Comparison of ENCODE assay signal across 27 mouse cellular contexts in the genomic region with DNA sequence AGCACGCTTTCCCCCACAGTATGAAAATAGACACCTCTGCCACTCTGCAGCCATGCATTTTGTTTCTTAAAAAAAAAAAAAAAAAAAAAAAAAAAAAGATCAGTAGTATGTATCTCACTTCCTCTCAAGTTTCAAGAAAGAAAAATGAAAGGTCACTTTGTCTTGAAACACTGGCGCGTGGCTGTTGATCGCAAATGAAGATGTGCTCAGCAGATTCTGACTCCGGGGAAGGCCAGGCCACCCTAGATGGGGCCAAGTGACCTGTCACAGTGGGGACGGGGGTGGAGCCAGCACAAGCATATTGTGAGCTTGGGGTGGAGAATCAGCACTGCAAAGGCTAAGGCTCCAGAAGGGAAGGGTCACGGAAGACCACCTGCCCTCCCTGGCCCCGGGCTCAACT. TPM values are rescaled to one million over a fixed set of nuclear protein-coding genes. Genes with fewer than 3 reads are reported as not detected.
A peak's percentile ranks its signal among the peaks of the same experiment; 100 is the strongest.
DNase-seq lines count a peak whose midpoint lies in the region; ATAC-seq and TF ChIP-seq lines count a peak whose summit lies in the region.
"Had no signal": no experiment of that assay in that cellular context is flagged by ENCODE, and none has a peak within 500 bp of the region (broad histone marks: within the 10 kb centered on the region; RNA-seq: fewer than 3 reads in every experiment).

No protein-coding gene starts in this region.

- DNase-seq in liver, embryonic 11.5 days (ENCODE audit: low spot score) = peak; percentile 31
- no peak for DNase-seq in liver
- DNase-seq in testis, postnatal 10 days (ENCODE audit: low spot score) = peak; percentile 52
- no peak for DNase-seq in testis, postnatal 14 days (ENCODE audit: low spot score)
- DNase-seq in ES-E14 (ENCODE audit: low read depth, low spot score) = no peak
- peak; percentile 53 for DNase-seq in induced T-regulatory cell, adult 2 months (ENCODE audit: low read depth)
- no peak for DNase-seq in thymus, adult 2 months
- no peak for DNase-seq in heart, adult 11 months
- DNase-seq: adrenal gland, adult 2 months; adrenal gland, postnatal 36 days; B cell, adult 2 months; cerebellum, adult 18-20 months; heart, postnatal 14 days; kidney, adult 9 months; kidney, postnatal 14 days; layer of hippocampus, adult 9-11 months; lung, adult 2 months; lung, postnatal 10 days; midbrain, embryonic 14.5 days; thymus, adult 18-20 months; thymus, postnatal 4 days had no signal

- no peak overlapping the region for H3K9ac ChIP-seq in liver, embryonic 11.5 days (ENCODE audit: low read depth, low read length)
- no peak overlapping the region for H3K9ac ChIP-seq in ES-E14 (ENCODE audit: insufficient read depth, low read depth, low read length, poor library complexity, severe bottlenecking)
- H3K9ac ChIP-seq: hindbrain, embryonic 15.5 days; stomach, embryonic 15.5 days had no signal

- H3K27me3 ChIP-seq in liver, embryonic 11.5 days (replicated peaks; ENCODE audit: control insufficient read depth, insufficient read depth, low read length) = no peaks in the 10 kb centered on the region
- no peaks in the 10 kb centered on the region for H3K27me3 ChIP-seq in thymus, adult 2 months (ENCODE audit: control insufficient read depth, insufficient read depth, low read length)
- H3K27me3 ChIP-seq: hindbrain, embryonic 15.5 days; stomach, embryonic 15.5 days had no signal

- no peak overlapping the region for H3K27ac ChIP-seq in liver, embryonic 11.5 days (ENCODE audit: low read depth, low read length)
- no peak overlapping the region for H3K27ac ChIP-seq in ES-E14 (ENCODE audit: insufficient read depth, low read depth, low read length, poor library complexity, severe bottlenecking)
- no peak overlapping the region; the same call in 1 of the 2 replicates for H3K27ac ChIP-seq in thymus, adult 2 months (ENCODE audit: control insufficient read depth, insufficient read depth, low read length)
- H3K27ac ChIP-seq: hindbrain, embryonic 15.5 days; macrophage; stomach, embryonic 15.5 days had no signal

- WGBS in liver, embryonic 11.5 days = 76% methylated on average over 8 of the region's 8 CpGs
- WGBS in thymus, adult 2 months = 81% methylated on average over 8 of the region's 8 CpGs

- 0 out of 2 replicates have a peak, but pooled peaks cover 1% of the 10 kb centered on the region for H3K4me1 ChIP-seq in liver, embryonic 11.5 days (replicated peaks; ENCODE audit: control insufficient read depth, insufficient read depth, low read length)
- peaks cover 0 to 3% of the 10 kb centered on the region in 2 experiments; a peak in 1 of 4 replicates for H3K4me1 ChIP-seq in ES-E14 (ENCODE audit: control insufficient read depth in 2 of 2, insufficient read depth in 2 of 2, low read length in 2 of 2, poor library complexity in 1 of 2)
- no peaks in the 10 kb centered on the region for H3K4me1 ChIP-seq in thymus, adult 2 months (replicated peaks; ENCODE audit: control insufficient read depth, insufficient read depth, low read length)
- H3K4me1 ChIP-seq: stomach, embryonic 15.5 days had no signal

- no peaks in the 10 kb centered on the region for H3K9me3 ChIP-seq in liver, embryonic 11.5 days (ENCODE audit: control insufficient read depth, low read length)
- no peaks in the 10 kb centered on the region for H3K9me3 ChIP-seq in ES-E14 (ENCODE audit: control insufficient read depth, insufficient read depth, low read depth, low read length)
- H3K9me3 ChIP-seq: hindbrain, embryonic 15.5 days; stomach, embryonic 15.5 days had no signal

- in situ Hi-C loops in ES-E14 (cut with MboI; ENCODE audit: low sequenced_read_pairs in 2 of 2, unreplicated experiment in 2 of 2) = no loop called here

- no peak overlapping the region for H3K4me2 ChIP-seq in liver, embryonic 11.5 days
- H3K4me2 ChIP-seq: hindbrain, embryonic 15.5 days; stomach, embryonic 15.5 days had no signal

- TF ChIP-seq POLR2A in thymus, adult 2 months (IDR thresholded peaks at IDR 0.05; ENCODE audit: control insufficient read depth, extremely low read depth, insufficient read depth, low read length, poor library complexity) = no peak

- H3K36me3 ChIP-seq in liver, embryonic 11.5 days (ENCODE audit: control insufficient read depth, insufficient read depth, low read length) = peaks cover 30% of the 10 kb centered on the region
- peaks cover 56% of the 10 kb centered on the region for H3K36me3 ChIP-seq in ES-E14 (ENCODE audit: control insufficient read depth, insufficient read depth, low read length, poor library complexity, severe bottlenecking)
- peaks cover 22% of the 10 kb centered on the region for H3K36me3 ChIP-seq in thymus, adult 2 months (ENCODE audit: control insufficient read depth, insufficient read depth, low read length)

- H3K4me3 ChIP-seq in liver, embryonic 11.5 days (ENCODE audit: low read depth, low read length) = no peak overlapping the region
- no peak overlapping the region for H3K4me3 ChIP-seq in ES-E14 (ENCODE audit: insufficient read depth in 1 of 2, low read depth in 1 of 2, low read length in 2 of 2, poor library complexity in 1 of 2, severe bottlenecking in 1 of 2)
- no peak overlapping the region for H3K4me3 ChIP-seq in thymus, adult 2 months (ENCODE audit: control insufficient read depth, insufficient read depth, low read length)
- H3K4me3 ChIP-seq: erythroblast, embryonic 14.5 days; hindbrain, embryonic 15.5 days; stomach, embryonic 15.5 days had no signal

- no peak for ATAC-seq in liver, embryonic 11.5 days (replicated peaks; ENCODE audit: low FRiP score)
- ATAC-seq: forebrain, embryonic 16.5 days; intestine, postnatal 0 days had no signal

- TF ChIP-seq CTCF in thymus, adult 2 months (IDR thresholded peaks at IDR 0.05; ENCODE audit: borderline replicate concordance, control insufficient read depth, extremely low read depth, insufficient read depth, low read length, poor library complexity) = no peak

TF ChIP-seq in ES-E14, 5 proteins besides CTCF, POLR2A, EP300 and RAD21:
- no peak for TF ChIP-seq ZC3H11A (IDR thresholded peaks at IDR 0.05; ENCODE audit: borderline replicate concordance, low read depth, low read length)
- TF ChIP-seq MAFK (IDR thresholded peaks at IDR 0.05; ENCODE audit: insufficient read depth, low read depth, low read length) = no peak
- TF ChIP-seq HCFC1 (IDR thresholded peaks at IDR 0.05; ENCODE audit: borderline replicate concordance, insufficient read depth, low read length) = no peak
- TF ChIP-seq ZNF384 (IDR thresholded peaks at IDR 0.05; ENCODE audit: low read depth, low read length) = peak; percentile 11; the same call in 1 of the 2 replicates
- no peak for TF ChIP-seq CHD2 (IDR thresholded peaks at IDR 0.05; ENCODE audit: low read depth, low read length)

RNA-seq across cellular contexts. Expression of gene Ccnk, which starts 24.5 kb away (rescaled TPM):
- 4.3 and 5.2 TPM in 2 replicates for polyA plus RNA-seq in liver, embryonic 11.5 days (2014; fragmentation: Nextera tagmentation; extraction: Ambion mirVana)
- 11.1 and 14.5 TPM in 2 replicates for total RNA-seq in ES-E14 (2012; rRNA removed)
- polyA plus RNA-seq in thymus, adult 2 months (2012; rRNA removed) = 36.2 and 39.3 TPM in 2 replicates

RNA-seq across cellular contexts. Expression of gene Setd3, which starts 24.8 kb away (rescaled TPM):
- polyA plus RNA-seq in liver, embryonic 11.5 days (2014; fragmentation: Nextera tagmentation; extraction: Ambion mirVana) = 73.3 and 77.0 TPM in 2 replicates
- 43.0 and 56.0 TPM in 2 replicates for total RNA-seq in ES-E14 (2012; rRNA removed)
- 27.6 and 28.5 TPM in 2 replicates for polyA plus RNA-seq in thymus, adult 2 months (2012; rRNA removed)

Comparison
In these comparisons a context has a peak if more than half of its experiments do, and no peak if none do; other contexts are left out.
1. DNase-seq: peak in liver, embryonic 11.5 days (single experiment), testis, postnatal 10 days (single experiment) and induced T-regulatory cell, adult 2 months (single experiment); none in liver (single experiment), testis, postnatal 14 days (single experiment), ES-E14 (single experiment), thymus, adult 2 months (single experiment) and heart, adult 11 months (single experiment).